10 mouse cellular contexts compared by ENCODE assay signal in genomic region chr13:90929847-90930246, GRCm38 (mm10). TPM values are rescaled to one million over a fixed set of nuclear protein-coding genes. Genes with fewer than 3 reads are reported as not detected.
DNase-seq lines count a peak whose midpoint lies in the region; ATAC-seq lines count a peak whose summit lies in the region.
"Had no signal": no experiment of that assay in that cellular context is flagged by ENCODE, and none has a peak within 500 bp of the region (broad histone marks: within the 10 kb centered on the region; RNA-seq: fewer than 3 reads in every experiment).

No protein-coding gene starts in this region.

- H3K36me3 ChIP-seq in midbrain, embryonic 16.5 days (ENCODE audit: control insufficient read depth, insufficient read depth, low read length), result peaks cover 21% of the 10 kb centered on the region
- peaks cover 2% of the 10 kb centered on the region; the same call in 1 of the 2 replicates for H3K36me3 ChIP-seq in splenic B cell, adult 2 months (ENCODE audit: control insufficient read depth, insufficient read depth, low read length, poor library complexity, severe bottlenecking)

- H3K27me3 ChIP-seq in midbrain, embryonic 16.5 days (ENCODE audit: control insufficient read depth, insufficient read depth, low read depth, low read length), result no peaks in the 10 kb centered on the region
- H3K27me3 ChIP-seq in splenic B cell, adult 2 months (ENCODE audit: control insufficient read depth, insufficient read depth, low read length, poor library complexity, severe bottlenecking), result no peaks in the 10 kb centered on the region
- H3K27me3 ChIP-seq: embryonic facial prominence, embryonic 12.5 days had no signal

- peak; percentile 76 for DNase-seq in urinary bladder, postnatal 14 days (ENCODE audit: low spot score)
- DNase-seq in urinary bladder, postnatal 4 days (ENCODE audit: low spot score in 2 of 2), result no peak
- DNase-seq in cerebellum, adult 9-10 months, result peak; percentile 71
- DNase-seq in frontal cortex, postnatal 14 days (ENCODE audit: low spot score in 2 of 2), result peak; percentile 49 to 82
- peak; percentile 76 for DNase-seq in kidney, adult 18-20 months
- DNase-seq in left cerebral cortex, postnatal 4 days, result peak; percentile 69
- peak; percentile 84 for DNase-seq in splenic B cell, adult 2 months (ENCODE audit: low read depth, low spot score)

- no peaks in the 10 kb centered on the region for H3K9me3 ChIP-seq in midbrain, embryonic 16.5 days (replicated peaks; ENCODE audit: control insufficient read depth, low read length, poor library complexity, severe bottlenecking)
- H3K9me3 ChIP-seq: embryonic facial prominence, embryonic 12.5 days had no signal

- H3K4me2 ChIP-seq in midbrain, embryonic 16.5 days (ENCODE audit: low read length), result no peak overlapping the region
- H3K4me2 ChIP-seq: embryonic facial prominence, embryonic 12.5 days had no signal

- no peak overlapping the region for H3K4me3 ChIP-seq in midbrain, embryonic 16.5 days (ENCODE audit: low read depth, low read length)
- H3K4me3 ChIP-seq: embryonic facial prominence, embryonic 12.5 days had no signal

- 0 out of 2 replicates have a peak overlapping the region, but pooled peaks have one; percentile 7 for H3K9ac ChIP-seq in midbrain, embryonic 16.5 days (ENCODE audit: low read depth, low read length)
- H3K9ac ChIP-seq: embryonic facial prominence, embryonic 12.5 days had no signal

- no peak overlapping the region for H3K27ac ChIP-seq in midbrain, embryonic 16.5 days (ENCODE audit: low read length)
- H3K27ac ChIP-seq: embryonic facial prominence, embryonic 12.5 days had no signal

- H3K4me1 ChIP-seq in midbrain, embryonic 16.5 days (ENCODE audit: control insufficient read depth, insufficient read depth, low read length), result no peaks in the 10 kb centered on the region
- H3K4me1 ChIP-seq: embryonic facial prominence, embryonic 12.5 days had no signal

- intact Hi-C loops in left cerebral cortex, postnatal 4 days (cut with DNase I), result loop anchor here (10.0 kb wide), 1 partner anchor 865 kb away; no protein-coding TSS in a partner anchor

- WGBS in midbrain, embryonic 16.5 days, result 22% methylated on average over 5 of the region's 5 CpGs

- ATAC-seq in midbrain, embryonic 16.5 days, result 0 out of 2 replicates have a peak, but pooled peaks have one; percentile 37

RNA-seq across cellular contexts. Expression of gene Rps23, which starts 7.1 kb away (rescaled TPM):
- 100 to 1,000 TPM; 321 to 367 TPM for total RNA-seq in left cerebral cortex, postnatal 4 days (2021)
- 81.0 and 95.8 TPM in 2 replicates for polyA plus RNA-seq in midbrain, embryonic 16.5 days (2015; fragmentation: Nextera tagmentation; extraction: Ambion mirVana)

RNA-seq across cellular contexts. Expression of gene Atp6ap1l, which starts 24.7 kb away (rescaled TPM):
- total RNA-seq in left cerebral cortex, postnatal 4 days (2021), result 1 to 10 TPM; 5.5 to 6.4 TPM
- 0.44 and 0.82 TPM in 2 replicates for polyA plus RNA-seq in midbrain, embryonic 16.5 days (2015; fragmentation: Nextera tagmentation; extraction: Ambion mirVana)
- polyA plus RNA-seq: stomach, embryonic 16.5 days had no signal

Comparison
In these comparisons a context has a peak if more than half of its experiments do, and no peak if none do; other contexts are left out.
1. DNase-seq: peak in urinary bladder, postnatal 14 days (single experiment), cerebellum, adult 9-10 months (single experiment), frontal cortex, postnatal 14 days (2 of 2), kidney, adult 18-20 months (single experiment), left cerebral cortex, postnatal 4 days (single experiment) and splenic B cell, adult 2 months (single experiment); none in urinary bladder, postnatal 4 days (0 of 2).